In the genomic region with DNA sequence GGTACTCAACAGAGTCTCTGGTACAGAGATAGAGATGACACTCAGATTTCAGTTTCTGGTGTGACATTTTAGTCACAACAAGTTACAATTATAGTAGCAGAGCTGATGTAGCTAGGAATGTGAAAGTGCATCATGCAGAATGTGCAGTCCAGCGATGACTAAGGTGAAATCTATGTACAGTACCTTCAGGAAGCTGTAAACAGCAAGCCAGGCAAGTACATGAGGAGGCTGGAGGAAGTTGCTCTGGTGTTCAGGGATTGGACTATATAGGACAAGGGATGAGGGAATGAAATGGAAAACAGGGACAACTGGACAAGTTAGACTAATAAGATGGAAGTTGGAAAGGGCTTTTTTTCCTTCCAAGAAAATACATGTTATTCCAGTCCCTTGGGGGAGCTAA, we compare ENCODE assay signal across 13 mouse cellular contexts.
"Had no signal": no experiment of that assay in that cellular context is flagged by ENCODE, and none has a peak within 500 bp of the region (broad histone marks: within the 10 kb centered on the region; RNA-seq: fewer than 3 reads in every experiment).

No protein-coding gene starts in this region.

- H3K27ac ChIP-seq: kidney, postnatal 0 days; limb, embryonic 12.5 days; liver, embryonic 13.5 days; lung, embryonic 15.5 days; neural tube, embryonic 15.5 days had no signal

- DNase-seq: kidney, postnatal 36 days; liver; liver, embryonic 13.5 days; liver, postnatal 0 days; lung, postnatal 36 days; midbrain, embryonic 14.5 days; right cerebral cortex, postnatal 4 days; thymus, postnatal 4 days had no signal

- H3K9me3 ChIP-seq: liver, embryonic 13.5 days; lung, embryonic 15.5 days; neural tube, embryonic 15.5 days had no signal

- H3K9ac ChIP-seq: limb, embryonic 12.5 days; liver, embryonic 13.5 days; liver, postnatal 0 days; lung, embryonic 15.5 days; neural tube, embryonic 15.5 days had no signal

- H3K4me2 ChIP-seq: limb, embryonic 12.5 days; liver, embryonic 13.5 days; lung, embryonic 15.5 days; neural tube, embryonic 15.5 days had no signal

- H3K27me3 ChIP-seq: limb, embryonic 12.5 days; liver, embryonic 13.5 days; lung, embryonic 15.5 days; neural tube, embryonic 15.5 days had no signal

- H3K4me1 ChIP-seq: limb, embryonic 12.5 days; liver, embryonic 13.5 days; lung, embryonic 15.5 days; neural tube, embryonic 15.5 days had no signal

- H3K4me3 ChIP-seq: limb, embryonic 12.5 days; liver, embryonic 13.5 days; lung, embryonic 15.5 days; myocyte; neural tube, embryonic 15.5 days had no signal
